Mouse (Mus musculus) brain, embryonic 14.5 days (tissue): ENCODE measurements at regions not wholly inside any gene's neighbourhood (a gene's known extent, or its start where the extent isn't known, plus 50 kb on each side); places are given as distances from the start of the nearest gene placed in this dataset.

Experiments
- CTCF ChIP-seq: fragments of 200-500 bp; IDR thresholded peaks from 2 replicates; pipeline ENCODE4 v1.5.1; 2012; ENCODE audit warnings: inconsistent platforms, mild to moderate bottlenecking, moderate library complexity, borderline replicate concordance; ENCODE audit not compliant: insufficient read depth, insufficient read length; ENCODE audit errors: extremely low read depth
- POLR2A ChIP-seq: fragments of 200-500 bp; IDR thresholded peaks from 2 replicates; pipeline ENCODE4 v1.6.1; 2012; ENCODE audit warnings: mild to moderate bottlenecking, inconsistent platforms, borderline replicate concordance; ENCODE audit not compliant: poor library complexity, insufficient read depth, insufficient read length, severe bottlenecking; ENCODE audit errors: extremely low read depth

DNA sequence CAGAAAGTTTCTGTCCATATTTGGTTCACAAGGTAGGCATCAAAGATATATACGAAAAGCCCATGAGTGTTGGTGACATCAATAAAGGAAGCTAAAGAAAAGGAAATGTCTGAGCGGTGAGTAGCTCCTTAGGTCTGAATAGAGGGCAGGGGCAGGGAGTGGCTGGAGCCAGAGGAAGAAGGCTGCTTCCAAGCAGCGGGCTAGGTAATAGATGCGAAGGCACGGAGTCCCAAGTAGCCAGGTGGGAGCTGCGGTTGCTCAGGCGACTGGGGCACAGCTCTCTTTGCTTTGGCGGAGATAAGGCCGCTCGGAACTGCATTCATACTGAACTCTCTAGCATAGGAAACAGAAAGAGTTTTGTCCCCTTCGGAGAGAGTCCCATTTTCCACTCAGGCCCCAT lies 193.9 kb upstream of the Sox9 start:
- no peak for TF ChIP-seq CTCF
- TF ChIP-seq POLR2A = no peak
